Mouse (Mus musculus): ENCODE measurements at regions not wholly inside any gene's neighbourhood (a gene's known extent, or its start where the extent isn't known, plus 50 kb on each side); places are given as distances from the start of the nearest gene placed in this dataset.

GRCm38 (mm10) chr5:51783099-51783498, 215.6 kb upstream of the Ppargc1a start:
- no peak for TF ChIP-seq MAX (IDR thresholded peaks at IDR 0.05; ENCODE audit: low read length)
- no peak for TF ChIP-seq USF1 (IDR thresholded peaks at IDR 0.05; ENCODE audit: low read depth, low read length)
- no peak for TF ChIP-seq E2F4 (IDR thresholded peaks at IDR 0.05; ENCODE audit: insufficient replicate concordance, low read depth, low read length)
- TF ChIP-seq MAFK (IDR thresholded peaks at IDR 0.05; ENCODE audit: insufficient replicate concordance, low read length), result no peak
- TF ChIP-seq EP300 (IDR thresholded peaks at IDR 0.05; ENCODE audit: low read length), result no peak
- TF ChIP-seq CTCF (conservative IDR thresholded peaks at IDR 0.05 in 1 of 2, IDR thresholded peaks at IDR 0.05 in 1 of 2; ENCODE audit: low read depth in 2 of 2, low read length in 2 of 2), result no peak
- DNase-seq (ENCODE audit: extremely low read depth), result no peak
- no peak overlapping the region for H3K4me3 ChIP-seq (replicated peaks in 1 of 3; ENCODE audit: low read depth in 2 of 3, low read length in 2 of 3, poor library complexity in 1 of 3)
- no peaks in the 10 kb centered on the region for H3K36me3 ChIP-seq (replicated peaks in 1 of 2; ENCODE audit: control insufficient read depth in 1 of 2, insufficient read depth in 1 of 2, low read length in 1 of 2)
- H3K4me2 ChIP-seq (ENCODE audit: insufficient read depth, low read depth, poor library complexity, severe bottlenecking), result no peak overlapping the region
- H3K79me2 ChIP-seq (replicated peaks; ENCODE audit: control insufficient read depth, extremely low read depth, insufficient read depth, poor library complexity, severe bottlenecking), result no peaks in the 10 kb centered on the region
- no peaks in the 10 kb centered on the region for H3K9me3 ChIP-seq (replicated peaks; ENCODE audit: low read length)
- in situ Hi-C loops (cut with MboI; ENCODE audit: low pct_ligation_motif_present, low pct_unique_long_range_greater_than_20kb, low sequenced_read_pairs) (no loop called here), dilution Hi-C loops (cut with MboI; ENCODE audit: extremely low pct_ligation_motif_present, extremely low pct_unique_long_range_greater_than_20kb, low sequenced_read_pairs) (no loop called here)
- H3K9ac ChIP-seq (ENCODE audit: insufficient read depth, low read depth), result no peak overlapping the region
- no peaks in the 10 kb centered on the region for H3K4me1 ChIP-seq (ENCODE audit: control insufficient read depth in 1 of 2, insufficient read depth in 2 of 2)
- H3K27me3 ChIP-seq (replicated peaks), result no peaks in the 10 kb centered on the region
- no peak overlapping the region for H3K27ac ChIP-seq (ENCODE audit: insufficient read depth, low read depth)

DNA sequence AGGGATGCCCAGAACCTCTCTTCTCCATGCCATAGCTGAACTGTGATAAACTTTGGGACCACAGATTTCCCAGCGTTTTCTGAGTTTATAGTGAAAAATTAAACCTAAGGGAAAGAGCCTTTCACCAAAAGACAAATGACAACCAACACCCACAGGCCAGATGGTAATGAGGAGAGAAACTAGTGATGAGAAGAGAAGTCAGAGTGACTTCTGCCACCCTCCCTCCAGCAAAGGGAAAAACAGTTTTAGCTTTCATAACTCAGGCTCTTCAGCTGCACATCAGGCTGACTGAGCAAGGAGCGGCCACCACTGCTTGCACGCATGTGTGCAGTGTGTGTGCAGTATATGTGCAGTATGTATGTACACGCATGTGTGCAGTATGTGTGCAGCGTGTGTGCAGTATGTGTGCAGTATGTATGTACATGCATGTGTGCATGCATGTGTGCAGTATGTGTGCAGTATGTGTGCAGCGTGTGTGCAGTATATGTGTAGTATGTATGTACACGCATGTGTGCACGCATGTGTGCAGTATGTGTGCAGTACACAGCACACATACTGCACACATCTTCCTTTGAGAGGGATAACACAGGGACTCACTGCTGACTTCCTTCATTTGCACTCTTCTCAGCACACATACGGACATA, 208.1 kb upstream of the Ppargc1a start:
- peaks cover 2% of the 10 kb centered on the region for H3K9me3 ChIP-seq (replicated peaks; ENCODE audit: low read length)
- no peaks in the 10 kb centered on the region for H3K27me3 ChIP-seq (replicated peaks)
- TF ChIP-seq CTCF (conservative IDR thresholded peaks at IDR 0.05 in 1 of 2, IDR thresholded peaks at IDR 0.05 in 1 of 2; ENCODE audit: low read depth in 2 of 2, low read length in 2 of 2), result no peak
- no peak for TF ChIP-seq NRF1 (IDR thresholded peaks at IDR 0.05; ENCODE audit: low read depth, low read length)
- TF ChIP-seq SMC3 (IDR thresholded peaks at IDR 0.05; ENCODE audit: low read depth, low read length), result no peak
- TF ChIP-seq RCOR1 (conservative IDR thresholded peaks at IDR 0.05; ENCODE audit: low read depth, low read length), result no peak
- no peak for TF ChIP-seq JUN (IDR thresholded peaks at IDR 0.05; ENCODE audit: insufficient read depth, low read depth, low read length)
- TF ChIP-seq MAX (IDR thresholded peaks at IDR 0.05; ENCODE audit: low read length), result no peak
- TF ChIP-seq RAD21 (IDR thresholded peaks at IDR 0.05; ENCODE audit: low read depth, low read length), result no peak
- TF ChIP-seq E2F4 (IDR thresholded peaks at IDR 0.05; ENCODE audit: insufficient replicate concordance, low read depth, low read length), result no peak
- TF ChIP-seq PAX5 (IDR thresholded peaks at IDR 0.05; ENCODE audit: low read length), result no peak
- TF ChIP-seq POLR2A (IDR thresholded peaks at IDR 0.05; ENCODE audit: low read depth, low read length), result no peak
- TF ChIP-seq NELFE (IDR thresholded peaks at IDR 0.05; ENCODE audit: low read depth, low read length), result no peak
- TF ChIP-seq CHD2 (IDR thresholded peaks at IDR 0.05; ENCODE audit: low read length), result no peak
- no peak for TF ChIP-seq MEF2A (IDR thresholded peaks at IDR 0.05; ENCODE audit: borderline replicate concordance, low read depth, low read length)
- no peak for TF ChIP-seq TBP (conservative IDR thresholded peaks at IDR 0.05; ENCODE audit: low read depth, low read length)
- TF ChIP-seq SIN3A (IDR thresholded peaks at IDR 0.05; ENCODE audit: low read length), result no peak
- TF ChIP-seq CHD1 (IDR thresholded peaks at IDR 0.05; ENCODE audit: low read depth, low read length), result no peak
- no peak for TF ChIP-seq GABPA (IDR thresholded peaks at IDR 0.05; ENCODE audit: insufficient replicate concordance, low read depth, low read length)
- TF ChIP-seq MAZ (IDR thresholded peaks at IDR 0.05; ENCODE audit: low read depth, low read length), result no peak
- TF ChIP-seq EP300 (IDR thresholded peaks at IDR 0.05; ENCODE audit: low read length), result no peak
- no peak for TF ChIP-seq JUND (conservative IDR thresholded peaks at IDR 0.05; ENCODE audit: low read depth, low read length)
- in situ Hi-C loops (cut with MboI; ENCODE audit: low pct_ligation_motif_present, low pct_unique_long_range_greater_than_20kb, low sequenced_read_pairs) (no loop called here), dilution Hi-C loops (cut with MboI; ENCODE audit: extremely low pct_ligation_motif_present, extremely low pct_unique_long_range_greater_than_20kb, low sequenced_read_pairs) (no loop called here)
- no peak overlapping the region for H3K9ac ChIP-seq (ENCODE audit: insufficient read depth, low read depth)
- no peak overlapping the region for H3K27ac ChIP-seq (ENCODE audit: insufficient read depth, low read depth)
- H3K36me3 ChIP-seq (replicated peaks in 1 of 2; ENCODE audit: control insufficient read depth in 1 of 2, insufficient read depth in 1 of 2, low read length in 1 of 2), result no peaks in the 10 kb centered on the region
- no peaks in the 10 kb centered on the region for H3K4me1 ChIP-seq (ENCODE audit: control insufficient read depth in 1 of 2, insufficient read depth in 2 of 2)
- H3K4me2 ChIP-seq (ENCODE audit: insufficient read depth, low read depth, poor library complexity, severe bottlenecking), result no peak overlapping the region
- no peaks in the 10 kb centered on the region for H3K79me2 ChIP-seq (replicated peaks; ENCODE audit: control insufficient read depth, extremely low read depth, insufficient read depth, poor library complexity, severe bottlenecking)
- no peak for DNase-seq (ENCODE audit: extremely low read depth)
- H3K4me3 ChIP-seq (replicated peaks in 1 of 3; ENCODE audit: low read depth in 2 of 3, low read length in 2 of 3, poor library complexity in 1 of 3), result no peak overlapping the region
